Mouse (Mus musculus): ENCODE results near the gene Tcea3. TPM values are rescaled to one million over a fixed set of nuclear protein-coding genes. Genes with fewer than 3 reads are reported as not detected.

Tcea3 gene
- total and polyA plus RNA-seq, 2 experiments from 2014 or later: 0.66 to 3.1 TPM

DNA sequence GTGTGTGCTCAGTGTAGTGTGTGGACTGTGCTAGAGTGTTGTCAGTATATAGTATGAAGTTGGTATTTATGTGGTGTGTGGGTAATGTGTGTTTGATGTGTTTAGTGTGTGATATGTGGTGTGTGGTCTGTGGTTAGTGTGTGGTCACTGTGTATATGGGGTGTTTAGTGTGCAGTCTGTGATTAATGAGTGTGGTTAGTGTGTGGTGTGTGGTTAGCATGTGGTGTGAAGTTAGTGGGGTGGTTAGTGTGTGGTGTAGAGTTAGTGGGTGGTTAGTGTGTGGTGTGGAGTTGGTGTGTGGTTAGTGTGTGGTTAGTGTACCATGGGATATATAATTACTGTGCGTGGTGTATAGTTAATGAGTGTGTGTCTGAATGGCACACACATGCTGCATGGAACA, 21.4 kb downstream of the Tcea3 start:
- no peak for DNase-seq (ENCODE audit: low spot score)
- no peak for TF ChIP-seq CTCF (IDR thresholded peaks at IDR 0.05)
- H3K4me2 ChIP-seq (ENCODE audit: low read depth, low read length, poor library complexity, severe bottlenecking): no peak overlapping the region
- no peak overlapping the region for H3K4me3 ChIP-seq (ENCODE audit: low read depth, low read length)
- no peaks in the 10 kb centered on the region for H3K27me3 ChIP-seq (ENCODE audit: insufficient read depth, low read length)
- H3K4me1 ChIP-seq (ENCODE audit: insufficient read depth, low read length): no peaks in the 10 kb centered on the region
- no peaks in the 10 kb centered on the region for H3K36me3 ChIP-seq (ENCODE audit: insufficient read depth, low read length)
- H3K9me3 ChIP-seq (ENCODE audit: low read length): peaks cover 4% of the 10 kb centered on the region; the same call in 1 of the 2 replicates
- no peak overlapping the region for H3K9ac ChIP-seq (replicated peaks; ENCODE audit: low read length, poor library complexity, severe bottlenecking)
- WGBS: 79% methylated on average over 1 of the region's 1 CpGs
- ATAC-seq (ENCODE audit: low FRiP score): no peak
- no peak overlapping the region for H3K27ac ChIP-seq (ENCODE audit: low read depth, low read length)

GRCm38 (mm10) chr4:136270648-136271047, 23.1 kb downstream of the Tcea3 start:
- no peaks in the 10 kb centered on the region for H3K36me3 ChIP-seq (ENCODE audit: insufficient read depth, low read length)
- H3K27me3 ChIP-seq (ENCODE audit: insufficient read depth, low read length): no peaks in the 10 kb centered on the region
- TF ChIP-seq CTCF (IDR thresholded peaks at IDR 0.05): no peak
- no peak overlapping the region for H3K9ac ChIP-seq (replicated peaks; ENCODE audit: low read length, poor library complexity, severe bottlenecking)
- ATAC-seq (ENCODE audit: low FRiP score) (no peak), DNase-seq (ENCODE audit: low spot score) (no peak)
- 75% methylated on average over 8 of the region's 8 CpGs for WGBS
- H3K4me3 ChIP-seq (ENCODE audit: low read depth, low read length): no peak overlapping the region
- H3K9me3 ChIP-seq (ENCODE audit: low read length): peaks cover 4% of the 10 kb centered on the region; the same call in 1 of the 2 replicates
- no peak overlapping the region for H3K4me2 ChIP-seq (ENCODE audit: low read depth, low read length, poor library complexity, severe bottlenecking)
- H3K4me1 ChIP-seq (ENCODE audit: insufficient read depth, low read length): no peaks in the 10 kb centered on the region
- no peak overlapping the region for H3K27ac ChIP-seq (ENCODE audit: low read depth, low read length)

- Histone ChIP-seq H3K9me3 (ENCODE audit: low read length) (no peaks in the 10 kb centered on the region), H3K9ac (replicated peaks; ENCODE audit: low read length, poor library complexity, severe bottlenecking) (no peak overlapping the region), H3K4me3 (ENCODE audit: low read depth, low read length) (no peak overlapping the region), H3K36me3 (ENCODE audit: insufficient read depth, low read length) (no peaks in the 10 kb centered on the region), H3K27ac (ENCODE audit: low read depth, low read length) (no peak overlapping the region), H3K27me3 (ENCODE audit: insufficient read depth, low read length) (no peaks in the 10 kb centered on the region), H3K4me2 (ENCODE audit: low read depth, low read length, poor library complexity, severe bottlenecking) (no peak overlapping the region), H3K4me1 (ENCODE audit: insufficient read depth, low read length) (peaks cover 10% of the 10 kb centered on the region; the same call in 1 of the 2 replicates)
- 91% methylated on average over 8 of the region's 8 CpGs for WGBS
- no peak for ATAC-seq (ENCODE audit: low FRiP score)
- no peak for TF ChIP-seq CTCF (IDR thresholded peaks at IDR 0.05)
- no peak for DNase-seq (ENCODE audit: low spot score)
These were observed 33.6 kb downstream of the Tcea3 start for GRCm38 (mm10) chr4:136281097-136281496.

GRCm38 (mm10) chr4:136281611-136282010, 34.1 kb downstream of the Tcea3 start:
- DNase-seq (ENCODE audit: low spot score): no peak
- H3K9me3 ChIP-seq (ENCODE audit: low read length): no peaks in the 10 kb centered on the region
- H3K36me3 ChIP-seq (ENCODE audit: insufficient read depth, low read length): no peaks in the 10 kb centered on the region

GRCm38 (mm10) chr4:136282621-136283480, 35.3 kb downstream of the Tcea3 start:
- H3K27ac ChIP-seq (ENCODE audit: low read depth, low read length): peak overlapping the region; percentile 93
- no peaks in the 10 kb centered on the region for H3K9me3 ChIP-seq (ENCODE audit: low read length)
- DNase-seq (ENCODE audit: low spot score) (no peak), ATAC-seq (ENCODE audit: low FRiP score) (no peak)
- no peak overlapping the region for H3K4me2 ChIP-seq (ENCODE audit: low read depth, low read length, poor library complexity, severe bottlenecking)
- WGBS: 15% methylated on average over 10 of the region's 10 CpGs
- no peak overlapping the region for H3K4me3 ChIP-seq (ENCODE audit: low read depth, low read length)
- 0 out of 2 replicates have a peak overlapping the region, but pooled peaks have one; percentile 14 for H3K9ac ChIP-seq (replicated peaks; ENCODE audit: low read length, poor library complexity, severe bottlenecking)
- 0 out of 2 replicates have a peak, but pooled peaks cover 2% of the 10 kb centered on the region for H3K36me3 ChIP-seq (ENCODE audit: insufficient read depth, low read length)
- no peak for TF ChIP-seq CTCF (IDR thresholded peaks at IDR 0.05)
- H3K27me3 ChIP-seq (ENCODE audit: insufficient read depth, low read length): no peaks in the 10 kb centered on the region
- H3K4me1 ChIP-seq (ENCODE audit: insufficient read depth, low read length): peaks cover 10% of the 10 kb centered on the region; the same call in 1 of the 2 replicates

More at GRCm38 (mm10) chr4:136281611-136282010, 34.1 kb downstream of the Tcea3 start:
- TF ChIP-seq CTCF (IDR thresholded peaks at IDR 0.05): no peak
- Histone ChIP-seq H3K27me3 (ENCODE audit: insufficient read depth, low read length) (no peaks in the 10 kb centered on the region), H3K9ac (replicated peaks; ENCODE audit: low read length, poor library complexity, severe bottlenecking) (no peak overlapping the region), H3K4me1 (ENCODE audit: insufficient read depth, low read length) (peaks cover 10% of the 10 kb centered on the region; the same call in 1 of the 2 replicates), H3K4me3 (ENCODE audit: low read depth, low read length) (no peak overlapping the region), H3K4me2 (ENCODE audit: low read depth, low read length, poor library complexity, severe bottlenecking) (no peak overlapping the region), H3K27ac (ENCODE audit: low read depth, low read length) (no peak overlapping the region)
- WGBS: 70% methylated on average over 9 of the region's 9 CpGs
- no peak for ATAC-seq (ENCODE audit: low FRiP score)

GRCm38 (mm10) chr4:136283783-136284182, 36.3 kb downstream of the Tcea3 start:
- peak overlapping the region; percentile 61 for H3K4me2 ChIP-seq (ENCODE audit: low read depth, low read length, poor library complexity, severe bottlenecking)
- ATAC-seq (ENCODE audit: low FRiP score): peak; percentile 45; the same call in 1 of the 2 replicates
- H3K4me1 ChIP-seq (ENCODE audit: insufficient read depth, low read length): peaks cover 10% of the 10 kb centered on the region; the same call in 1 of the 2 replicates
- TF ChIP-seq CTCF (IDR thresholded peaks at IDR 0.05): no peak
- no peak overlapping the region for H3K4me3 ChIP-seq (ENCODE audit: low read depth, low read length)
- H3K27me3 ChIP-seq (ENCODE audit: insufficient read depth, low read length): no peaks in the 10 kb centered on the region
- no peaks in the 10 kb centered on the region for H3K9me3 ChIP-seq (ENCODE audit: low read length)
- 27% methylated on average over 2 of the region's 2 CpGs for WGBS
- peak overlapping the region; percentile 93 for H3K27ac ChIP-seq (ENCODE audit: low read depth, low read length)
- DNase-seq (ENCODE audit: low spot score): peak; percentile 68
- 0 out of 2 replicates have a peak, but pooled peaks cover 6% of the 10 kb centered on the region for H3K36me3 ChIP-seq (ENCODE audit: insufficient read depth, low read length)
- H3K9ac ChIP-seq (replicated peaks; ENCODE audit: low read length, poor library complexity, severe bottlenecking): peak overlapping the region; percentile 14; the same call in 1 of the 2 replicates

Data from midbrain, postnatal 0 days (tissue).